Mouse (Mus musculus): Measurements from ENCODE around the gene Zfp52. TPM values are rescaled to one million over a fixed set of nuclear protein-coding genes. Genes with fewer than 3 reads are reported as not detected.

Zfp52 gene
- total and polyA plus RNA-seq, 3 experiments = 2.8 to 3.5 TPM; not detected in 1

- peak; percentile 61 for TF ChIP-seq SMC3 (IDR thresholded peaks at IDR 0.05; ENCODE audit: low read depth, low read length)
- peak; percentile 78 for TF ChIP-seq ZNF384 (IDR thresholded peaks at IDR 0.05; ENCODE audit: low read depth, low read length)
- TF ChIP-seq MAZ (IDR thresholded peaks at IDR 0.05; ENCODE audit: low read depth, low read length) = no peak
Observed at GRCm38 (mm10) chr17:21579493-21580175, 44.3 kb downstream of the Zfp52 start (continued).

GRCm38 (mm10) chr17:21585521-21585920, 50.2 kb downstream of the Zfp52 start:
- H3K27ac ChIP-seq (ENCODE audit: control insufficient read depth, low read depth, low read length) = no peak overlapping the region
- H3K4me1 ChIP-seq (ENCODE audit: control insufficient read depth in 1 of 2, insufficient read depth in 2 of 2, low read length in 2 of 2) = no peaks in the 10 kb centered on the region
- no peaks in the 10 kb centered on the region; a peak in 1 of 4 replicates for H3K36me3 ChIP-seq (ENCODE audit: control insufficient read depth in 1 of 2, insufficient read depth in 2 of 2, low read length in 2 of 2)
- H3K79me2 ChIP-seq (ENCODE audit: control insufficient read depth, insufficient read depth, low read length, poor library complexity) = no peaks in the 10 kb centered on the region
- no peaks in the 10 kb centered on the region for H3K9me3 ChIP-seq (replicated peaks; ENCODE audit: insufficient read depth, low read length)
- TF ChIP-seq KAT2A (conservative IDR thresholded peaks at IDR 0.05; ENCODE audit: low read depth, low read length) (no peak), USF1 (IDR thresholded peaks at IDR 0.05; ENCODE audit: low read depth, low read length) (no peak), CTCF (IDR thresholded peaks at IDR 0.05 in 2 of 3, conservative IDR thresholded peaks at IDR 0.05 in 1 of 3; ENCODE audit: control insufficient read depth in 1 of 3, insufficient read depth in 1 of 3, low read depth in 2 of 3, low read length in 3 of 3, poor library complexity in 1 of 3, severe bottlenecking in 1 of 3) (no peak), MXI1 (IDR thresholded peaks at IDR 0.05; ENCODE audit: low read depth, low read length) (no peak), MYC (IDR thresholded peaks at IDR 0.05; ENCODE audit: low read depth, low read length) (no peak), ZMIZ1 (IDR thresholded peaks at IDR 0.05; ENCODE audit: low read depth, low read length) (no peak), POLR2AphosphoS5 (IDR thresholded peaks at IDR 0.05; ENCODE audit: borderline replicate concordance, low read depth, low read length) (no peak), ZC3H11A (IDR thresholded peaks at IDR 0.05; ENCODE audit: low read depth, low read length) (no peak), MAFK (IDR thresholded peaks at IDR 0.05; ENCODE audit: borderline replicate concordance, low read depth, low read length) (no peak), POLR2A (IDR thresholded peaks at IDR 0.05; ENCODE audit: control insufficient read depth in 1 of 2, insufficient read depth in 1 of 2, low read depth in 1 of 2, low read length in 2 of 2, poor library complexity in 1 of 2) (no peak), USF2 (IDR thresholded peaks at IDR 0.05; ENCODE audit: borderline replicate concordance in 1 of 2, insufficient read depth in 1 of 2, low read depth in 1 of 2, low read length in 2 of 2) (no peak), ETS1 (IDR thresholded peaks at IDR 0.05; ENCODE audit: low read depth, low read length) (no peak), NRF1 (IDR thresholded peaks at IDR 0.05; ENCODE audit: insufficient read depth, low read depth, low read length, poor library complexity, severe bottlenecking) (no peak), GATA1 (IDR thresholded peaks at IDR 0.05; ENCODE audit: low read depth, low read length) (no peak), CHD1 (IDR thresholded peaks at IDR 0.05; ENCODE audit: low read depth, low read length) (no peak), SMC3 (IDR thresholded peaks at IDR 0.05; ENCODE audit: low read depth, low read length) (no peak), RAD21 (IDR thresholded peaks at IDR 0.05; ENCODE audit: low read depth, low read length) (no peak)
- H3K27me3 ChIP-seq (ENCODE audit: control insufficient read depth in 1 of 2, insufficient read depth in 2 of 2, low read length in 2 of 2) = no peaks in the 10 kb centered on the region
- H3K9ac ChIP-seq (ENCODE audit: control insufficient read depth, low read depth, low read length, poor library complexity, severe bottlenecking) = no peak overlapping the region
- no peak for DNase-seq (ENCODE audit: low read depth, low spot score)
- H3K4me3 ChIP-seq (ENCODE audit: control insufficient read depth in 1 of 2, insufficient read depth in 1 of 2, low read depth in 2 of 2, low read length in 2 of 2) = no peak overlapping the region

Other genes starting within 250 kb of the Zfp52 start
- gene Vmn1r237, start 223.7 kb upstream of the Zfp52 start, total RNA-seq (2012; rRNA removed) = not detected in 2 replicates
- not detected for gene Vmn1r237, start 223.7 kb upstream of the Zfp52 start, polyA plus RNA-seq (2012; ENCODE audit: insufficient read depth in 1 of 2, insufficient read length in 2 of 2, low read depth in 1 of 2, low replicate concordance in 2 of 2, missing spikeins in 1 of 2)
- gene Zfp677, start 151.8 kb upstream of the Zfp52 start, total RNA-seq (2012; rRNA removed) = not detected in 2 replicates
- not detected for gene Zfp677, start 151.8 kb upstream of the Zfp52 start, polyA plus RNA-seq (2012; ENCODE audit: insufficient read depth in 1 of 2, insufficient read length in 2 of 2, low read depth in 1 of 2, low replicate concordance in 2 of 2, missing spikeins in 1 of 2)
- 2.0 and 2.7 TPM in 2 replicates for gene Zfp54, start 112.3 kb upstream of the Zfp52 start, total RNA-seq (2012; rRNA removed)
- gene Zfp54, start 112.3 kb upstream of the Zfp52 start, polyA plus RNA-seq (2012; ENCODE audit: insufficient read depth in 1 of 2, insufficient read length in 2 of 2, low read depth in 1 of 2, low replicate concordance in 2 of 2, missing spikeins in 1 of 2) = 1 to 10 TPM in 1 of 2 experiments, not detected in 1; 1.5 TPM
- 5.5 and 6.2 TPM in 2 replicates for gene Zfp51, start 85.2 kb upstream of the Zfp52 start, total RNA-seq (2012; rRNA removed)
- gene Zfp51, start 85.2 kb upstream of the Zfp52 start, polyA plus RNA-seq (2012; ENCODE audit: insufficient read depth in 1 of 2, insufficient read length in 2 of 2, low read depth in 1 of 2, low replicate concordance in 2 of 2, missing spikeins in 1 of 2) = 1 to 10 TPM in 1 of 2 experiments, not detected in 1; 3.5 TPM
- gene Zfp53, start 46.5 kb upstream of the Zfp52 start, total RNA-seq (2012; rRNA removed) = 1.8 TPM in 2 replicates
- gene Zfp53, start 46.5 kb upstream of the Zfp52 start, polyA plus RNA-seq (2012; ENCODE audit: insufficient read depth in 1 of 2, insufficient read length in 2 of 2, low read depth in 1 of 2, low replicate concordance in 2 of 2, missing spikeins in 1 of 2) = 1 to 10 TPM in 1 of 2 experiments, not detected in 1; 2.2 TPM
- 2.3 and 3.5 TPM in 2 replicates for gene Zfp948, start 31.5 kb downstream of the Zfp52 start, total RNA-seq (2012; rRNA removed)
- gene Zfp948, start 31.5 kb downstream of the Zfp52 start, polyA plus RNA-seq (2012; ENCODE audit: insufficient read depth in 1 of 2, insufficient read length in 2 of 2, low read depth in 1 of 2, low replicate concordance in 2 of 2, missing spikeins in 1 of 2) = 1 to 10 TPM in 1 of 2 experiments, not detected in 1; 3.2 TPM
- 0.98 and 1.5 TPM in 2 replicates for gene Zfp983, start 115.1 kb downstream of the Zfp52 start, total RNA-seq (2012; rRNA removed)
- 1 to 10 TPM in 1 of 2 experiments, not detected in 1; 1.0 TPM for gene Zfp983, start 115.1 kb downstream of the Zfp52 start, polyA plus RNA-seq (2012; ENCODE audit: insufficient read depth in 1 of 2, insufficient read length in 2 of 2, low read depth in 1 of 2, low replicate concordance in 2 of 2, missing spikeins in 1 of 2)
- gene Gm10226, start 156.3 kb downstream of the Zfp52 start, total RNA-seq (2012; rRNA removed) = 2.0 and 3.2 TPM in 2 replicates
- gene Gm10226, start 156.3 kb downstream of the Zfp52 start, polyA plus RNA-seq (2012; ENCODE audit: insufficient read depth in 1 of 2, insufficient read length in 2 of 2, low read depth in 1 of 2, low replicate concordance in 2 of 2, missing spikeins in 1 of 2) = 1 to 10 TPM in 1 of 2 experiments, not detected in 1; 1.1 TPM
- gene Zfp760, start 172.2 kb downstream of the Zfp52 start, total RNA-seq (2012; rRNA removed) = 2.2 and 2.5 TPM in 2 replicates
- gene Zfp760, start 172.2 kb downstream of the Zfp52 start, polyA plus RNA-seq (2012; ENCODE audit: insufficient read depth in 1 of 2, insufficient read length in 2 of 2, low read depth in 1 of 2, low replicate concordance in 2 of 2, missing spikeins in 1 of 2) = 1 to 10 TPM in 1 of 2 experiments, not detected in 1; 2.5 TPM
- 2.6 and 2.7 TPM in 2 replicates for gene Zfp229, start 195.3 kb downstream of the Zfp52 start, total RNA-seq (2012; rRNA removed)
- gene Zfp229, start 195.3 kb downstream of the Zfp52 start, polyA plus RNA-seq (2012; ENCODE audit: insufficient read depth in 1 of 2, insufficient read length in 2 of 2, low read depth in 1 of 2, low replicate concordance in 2 of 2, missing spikeins in 1 of 2) = 1 to 10 TPM in 1 of 2 experiments, not detected in 1; 2.3 TPM

All from MEL (cell line).